Mouse (Mus musculus) small intestine, adult 2 months (tissue): ENCODE measurements around the gene Ddr2.

Experiments
- CTCF ChIP-seq: fragments of 200-500 bp; IDR thresholded peaks from 2 replicates; pipeline ENCODE4 v1.5.1; 2012; ENCODE audit warnings: low read depth, mild to moderate bottlenecking, control low read depth, inconsistent platforms, low read length, moderate library complexity, mixed read lengths; ENCODE audit not compliant: insufficient replicate concordance, insufficient read length; ENCODE audit errors: extremely low read depth
- POLR2A ChIP-seq: fragments of 200-500 bp; IDR thresholded peaks from 2 replicates; pipeline ENCODE4 v1.6.1; 2012; ENCODE audit warnings: low read depth, mild to moderate bottlenecking, control low read depth, inconsistent platforms, low read length, moderate library complexity

DNA sequence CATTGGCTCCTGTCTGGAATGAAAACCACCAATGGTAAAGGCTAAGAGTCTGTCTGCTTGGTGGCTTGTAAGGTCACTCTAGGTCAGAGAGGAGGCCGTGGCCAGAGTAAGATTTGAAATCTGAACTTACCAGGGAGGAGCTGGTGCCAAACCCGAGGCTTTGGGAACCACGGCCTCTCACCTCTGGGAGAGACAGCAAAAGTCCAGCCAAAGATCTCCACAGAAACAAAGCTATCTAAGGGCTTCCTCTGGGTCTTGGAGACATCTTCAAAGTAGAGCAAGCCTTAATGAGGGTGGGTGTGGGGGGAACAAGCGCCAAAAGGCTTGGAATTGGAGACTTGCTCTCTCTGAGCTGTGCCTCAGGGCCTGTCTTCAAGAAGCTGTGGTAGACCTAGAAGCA lies 62.1 kb downstream of the Ddr2 start:
- no peak for TF ChIP-seq CTCF
- no peak for TF ChIP-seq POLR2A
